In the genomic region with DNA sequence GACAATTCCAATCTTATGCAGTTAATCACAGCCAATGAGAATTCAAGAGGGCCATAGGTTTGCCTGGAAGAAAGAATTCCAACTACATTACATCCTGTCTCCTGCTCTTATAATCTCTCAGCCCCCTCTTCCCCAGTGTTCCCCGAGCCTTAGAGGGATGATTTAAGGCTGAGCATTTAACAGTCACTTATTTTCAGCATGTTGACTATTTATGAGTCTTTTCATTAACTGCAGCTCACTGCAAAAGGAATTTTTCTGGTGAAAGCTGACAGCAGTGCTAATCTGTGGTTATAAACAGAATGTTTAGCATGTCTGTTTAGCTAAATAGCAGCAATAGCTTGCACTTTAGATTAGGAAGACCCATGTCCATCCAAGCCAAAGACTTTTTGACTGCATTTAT, we compare ENCODE assay signal across 26 mouse cellular contexts.
"Had no signal": no experiment of that assay in that cellular context is flagged by ENCODE, and none has a peak within 500 bp of the region (broad histone marks: within the 10 kb centered on the region; RNA-seq: fewer than 3 reads in every experiment).

No protein-coding gene starts in this region.

- DNase-seq: cerebellum, adult 2 months; cerebellum, adult 8-10 months; cerebellum, adult 9-10 months; cerebellum, adult 9-11 months; cerebellum, postnatal 25 days; cerebellum, postnatal 36 days; embryo, embryonic 11 days; forebrain, postnatal 0 days; gastrocnemius, adult 2 months; gastrocnemius, postnatal 10 days; gastrocnemius, postnatal 14 days; gastrocnemius, postnatal 25 days; gastrocnemius, postnatal 36 days; heart, adult 11 months; heart, adult 18-20 months had no signal

- H3K27me3 ChIP-seq: embryonic facial prominence, embryonic 12.5 days; embryonic facial prominence, embryonic 13.5 days; embryonic facial prominence, embryonic 15.5 days; forebrain, embryonic 12.5 days; forebrain, embryonic 13.5 days; forebrain, embryonic 15.5 days had no signal

- H3K4me1 ChIP-seq: embryonic facial prominence, embryonic 10.5 days; embryonic facial prominence, embryonic 12.5 days; embryonic facial prominence, embryonic 13.5 days; embryonic facial prominence, embryonic 15.5 days; forebrain, embryonic 10.5 days; forebrain, embryonic 12.5 days; forebrain, embryonic 13.5 days had no signal

- ATAC-seq: forebrain, embryonic 13.5 days; forebrain, embryonic 14.5 days; forebrain, embryonic 15.5 days; forebrain, embryonic 16.5 days; forebrain, postnatal 0 days had no signal

- H3K4me3 ChIP-seq: embryonic facial prominence, embryonic 10.5 days; embryonic facial prominence, embryonic 12.5 days; embryonic facial prominence, embryonic 13.5 days; embryonic facial prominence, embryonic 15.5 days; erythroblast, embryonic 14.5 days; forebrain, embryonic 10.5 days; forebrain, embryonic 12.5 days; forebrain, embryonic 13.5 days; forebrain, embryonic 15.5 days; gastrocnemius, adult 2 months had no signal

- H3K27ac ChIP-seq: embryonic facial prominence, embryonic 10.5 days; embryonic facial prominence, embryonic 12.5 days; embryonic facial prominence, embryonic 13.5 days; embryonic facial prominence, embryonic 15.5 days; forebrain, embryonic 10.5 days; forebrain, embryonic 12.5 days; forebrain, embryonic 13.5 days; forebrain, embryonic 15.5 days; gastrocnemius, adult 2 months had no signal

- H3K36me3 ChIP-seq: embryonic facial prominence, embryonic 10.5 days; embryonic facial prominence, embryonic 12.5 days; embryonic facial prominence, embryonic 13.5 days; embryonic facial prominence, embryonic 15.5 days; forebrain, embryonic 10.5 days; forebrain, embryonic 12.5 days; forebrain, embryonic 15.5 days had no signal

- H3K9ac ChIP-seq: embryonic facial prominence, embryonic 12.5 days; embryonic facial prominence, embryonic 13.5 days; embryonic facial prominence, embryonic 15.5 days; forebrain, embryonic 12.5 days; forebrain, embryonic 13.5 days; forebrain, embryonic 15.5 days; forebrain, postnatal 0 days had no signal

- H3K9me3 ChIP-seq: embryonic facial prominence, embryonic 10.5 days; embryonic facial prominence, embryonic 12.5 days; embryonic facial prominence, embryonic 13.5 days; embryonic facial prominence, embryonic 15.5 days; forebrain, embryonic 10.5 days; forebrain, embryonic 12.5 days; forebrain, embryonic 13.5 days; forebrain, embryonic 15.5 days had no signal

- H3K4me2 ChIP-seq: embryonic facial prominence, embryonic 12.5 days; embryonic facial prominence, embryonic 13.5 days; embryonic facial prominence, embryonic 15.5 days; forebrain, embryonic 12.5 days; forebrain, embryonic 13.5 days; forebrain, embryonic 15.5 days had no signal
